In genomic region chr2:129622918-129623317, GRCm38 (mm10) we compare ENCODE assay signal across 26 mouse cellular contexts. TPM values are rescaled to one million over a fixed set of nuclear protein-coding genes. Genes with fewer than 3 reads are reported as not detected.
DNase-seq lines count a peak whose midpoint lies in the region; ATAC-seq and TF ChIP-seq lines count a peak whose summit lies in the region.
"Had no signal": no experiment of that assay in that cellular context is flagged by ENCODE, and none has a peak within 500 bp of the region (broad histone marks: within the 10 kb centered on the region; RNA-seq: fewer than 3 reads in every experiment).

No protein-coding gene starts in this region.

- H3K27ac ChIP-seq in hindbrain, embryonic 10.5 days = 0 out of 2 replicates have a peak overlapping the region, but pooled peaks have one; percentile 30
- no peak overlapping the region for H3K27ac ChIP-seq in hindbrain, embryonic 13.5 days
- H3K27ac ChIP-seq: forebrain, embryonic 15.5 days; hindbrain, embryonic 14.5 days; limb, embryonic 13.5 days; midbrain, embryonic 12.5 days; neural tube, embryonic 13.5 days; stomach, embryonic 15.5 days had no signal

- H3K36me3 ChIP-seq in hindbrain, embryonic 10.5 days = 0 out of 2 replicates have a peak, but pooled peaks cover 12% of the 10 kb centered on the region
- H3K36me3 ChIP-seq in hindbrain, embryonic 13.5 days = peaks cover 10% of the 10 kb centered on the region; the same call in 1 of the 2 replicates
- H3K36me3 ChIP-seq: forebrain, embryonic 15.5 days; midbrain, embryonic 12.5 days; stomach, embryonic 15.5 days had no signal

- TF ChIP-seq CTCF in lung, adult 2 months (IDR thresholded peaks at IDR 0.05; ENCODE audit: insufficient read depth, low read length) = no peak

- no peak for TF ChIP-seq POLR2A in lung, adult 2 months (IDR thresholded peaks at IDR 0.05; ENCODE audit: borderline replicate concordance, extremely low read depth, low read depth, low read length)

- H3K4me1 ChIP-seq in hindbrain, embryonic 10.5 days (replicated peaks) = peaks cover 14% of the 10 kb centered on the region
- H3K4me1 ChIP-seq in hindbrain, embryonic 13.5 days (replicated peaks) = peaks cover 13% of the 10 kb centered on the region
- H3K4me1 ChIP-seq in lung, adult 2 months (ENCODE audit: control insufficient read depth, insufficient read depth, low read length) = no peaks in the 10 kb centered on the region
- H3K4me1 ChIP-seq: stomach, embryonic 15.5 days had no signal

- no peak for ATAC-seq in hindbrain, embryonic 13.5 days (ENCODE audit: low FRiP score)
- ATAC-seq: forebrain, embryonic 15.5 days; intestine, postnatal 0 days; Patski had no signal

- H3K9ac ChIP-seq in hindbrain, embryonic 13.5 days = no peak overlapping the region
- H3K9ac ChIP-seq: forebrain, embryonic 15.5 days; hindbrain, embryonic 14.5 days; limb, embryonic 13.5 days; midbrain, embryonic 12.5 days; neural tube, embryonic 13.5 days; stomach, embryonic 15.5 days had no signal

- 97% methylated on average over 5 of the region's 5 CpGs for WGBS in hindbrain, embryonic 10.5 days
- 86% methylated on average over 5 of the region's 5 CpGs for WGBS in hindbrain, embryonic 13.5 days
- 90% methylated on average over 5 of the region's 5 CpGs for WGBS in lung, adult 2 months

- H3K4me2 ChIP-seq in hindbrain, embryonic 13.5 days = no peak overlapping the region
- H3K4me2 ChIP-seq: forebrain, embryonic 15.5 days; hindbrain, embryonic 14.5 days; limb, embryonic 13.5 days; liver, embryonic 11.5 days; midbrain, embryonic 12.5 days; neural tube, embryonic 13.5 days; stomach, embryonic 15.5 days had no signal

- H3K27me3 ChIP-seq in hindbrain, embryonic 10.5 days (ENCODE audit: insufficient read depth, poor library complexity, severe bottlenecking) = no peaks in the 10 kb centered on the region
- no peaks in the 10 kb centered on the region for H3K27me3 ChIP-seq in hindbrain, embryonic 13.5 days
- H3K27me3 ChIP-seq: forebrain, embryonic 15.5 days; limb, embryonic 13.5 days; midbrain, embryonic 12.5 days; neural tube, embryonic 13.5 days; Patski; stomach, embryonic 15.5 days had no signal

- no peak overlapping the region for H3K4me3 ChIP-seq in hindbrain, embryonic 10.5 days
- no peak overlapping the region for H3K4me3 ChIP-seq in hindbrain, embryonic 13.5 days
- H3K4me3 ChIP-seq in lung, adult 2 months (replicated peaks; ENCODE audit: extremely low read depth, low read depth, low read length) = no peak overlapping the region
- H3K4me3 ChIP-seq: forebrain, embryonic 15.5 days; limb, embryonic 13.5 days; megakaryocyte, embryonic 14.5 days; midbrain, embryonic 12.5 days; neural tube, embryonic 13.5 days; stomach, embryonic 15.5 days had no signal

- peak; percentile 13 to 14 for DNase-seq in cerebellum, postnatal 25 days
- DNase-seq in cerebellum, postnatal 36 days = no peak
- DNase-seq in hindbrain, embryonic 10.5 days (ENCODE audit: low spot score) = no peak
- peak; percentile 0 for DNase-seq in lung, adult 2 months
- DNase-seq in lung, postnatal 36 days = no peak
- peak; percentile 14 to 44 for DNase-seq in urinary bladder, postnatal 4 days (ENCODE audit: low spot score in 2 of 2)
- no peak for DNase-seq in urinary bladder, postnatal 25 days (ENCODE audit: low spot score)
- DNase-seq: adrenal gland, postnatal 10 days; cerebellum, postnatal 10 days; heart, postnatal 36 days; kidney, adult 9 months; kidney, postnatal 10 days; retina, postnatal 1 day; thymus, adult 18-20 months; thymus, postnatal 25 days had no signal

- no peaks in the 10 kb centered on the region for H3K9me3 ChIP-seq in hindbrain, embryonic 10.5 days
- no peaks in the 10 kb centered on the region for H3K9me3 ChIP-seq in hindbrain, embryonic 13.5 days
- H3K9me3 ChIP-seq: forebrain, embryonic 15.5 days; limb, embryonic 13.5 days; megakaryocyte, embryonic 14.5 days; midbrain, embryonic 12.5 days; neural tube, embryonic 13.5 days; stomach, embryonic 15.5 days had no signal

RNA-seq across cellular contexts. Expression of gene Sirpa, which starts 30.3 kb away (rescaled TPM):
- polyA plus RNA-seq in hindbrain, embryonic 10.5 days (2016; fragmentation: Nextera tagmentation; extraction: Ambion mirVana) = 19.6 and 20.9 TPM in 2 replicates
- 20.8 and 23.1 TPM in 2 replicates for polyA plus RNA-seq in hindbrain, embryonic 13.5 days (2015; fragmentation: Nextera tagmentation; extraction: Ambion mirVana)
- 78.2 and 94.2 TPM in 2 replicates for polyA plus RNA-seq in lung, adult 2 months (2012; rRNA removed)

Comparison
In these comparisons a context has a peak if more than half of its experiments do, and no peak if none do; other contexts are left out.
1. DNase-seq: peak in cerebellum, postnatal 25 days (2 of 2), lung, adult 2 months (single experiment) and urinary bladder, postnatal 4 days (2 of 2); none in cerebellum, postnatal 36 days (0 of 2), hindbrain, embryonic 10.5 days (single experiment), lung, postnatal 36 days (single experiment) and urinary bladder, postnatal 25 days (single experiment).